Mouse (Mus musculus): ENCODE results near the gene Esrrb. TPM values are rescaled to one million over a fixed set of nuclear protein-coding genes. Genes with fewer than 3 reads are reported as not detected.

The Esrrb gene
- polyA plus RNA-seq, 1 experiment, result not detected

DNA sequence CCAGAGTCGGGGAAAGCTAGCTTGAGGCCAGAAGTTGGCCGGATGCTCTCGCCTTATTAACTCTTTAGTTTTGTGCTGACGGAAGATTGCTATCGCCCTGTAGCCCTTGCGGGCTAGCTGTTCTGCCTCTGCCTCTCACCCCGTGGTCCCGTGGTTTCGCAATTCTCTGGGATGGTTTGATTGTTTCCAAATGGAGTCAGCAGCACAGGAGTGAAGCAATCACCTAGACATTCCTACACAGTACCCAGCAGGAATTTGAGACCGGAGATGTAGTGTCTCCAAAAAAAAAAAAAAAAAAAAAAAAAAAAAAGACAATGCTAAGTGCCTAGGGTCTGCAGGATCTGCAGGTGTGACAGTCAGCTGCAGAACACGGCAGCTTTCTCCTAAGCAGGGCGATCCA, 112.7 kb downstream of the Esrrb start:
- Histone ChIP-seq H3K4me1 (ENCODE audit: control insufficient read depth) (no peaks in the 10 kb centered on the region), H3K9me3 (ENCODE audit: control insufficient read depth, low read length) (peaks cover 3% of the 10 kb centered on the region; the same call in 1 of the 2 replicates)
- no peak for TF ChIP-seq GATA1 (IDR thresholded peaks at IDR 0.05; ENCODE audit: low read length)
- no peak for TF ChIP-seq TAL1 (IDR thresholded peaks at IDR 0.05; ENCODE audit: low read length)

DNA sequence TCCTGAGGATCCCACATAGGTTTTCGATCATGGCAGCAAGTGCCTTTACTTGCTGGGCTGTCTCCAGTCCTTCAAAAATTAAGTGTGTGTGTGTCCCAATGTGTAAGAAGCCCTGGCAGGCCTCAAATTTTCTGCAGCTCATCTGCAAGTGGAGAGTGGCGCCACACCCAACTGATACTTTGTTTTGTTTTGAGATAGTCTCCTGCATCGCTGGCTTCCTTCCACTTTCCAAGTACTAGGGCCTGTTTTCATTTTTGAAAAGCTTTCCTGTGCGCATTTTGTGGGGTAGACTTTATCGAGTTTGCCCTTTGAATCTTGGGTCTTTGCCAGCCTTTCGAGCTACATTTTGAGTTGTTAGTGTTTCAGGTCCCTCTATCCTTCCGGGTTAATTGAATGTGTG, 115.1 kb downstream of the Esrrb start:
- TF ChIP-seq GATA1 (IDR thresholded peaks at IDR 0.05; ENCODE audit: low read length) (no peak), TAL1 (IDR thresholded peaks at IDR 0.05; ENCODE audit: low read length) (no peak)
- no peaks in the 10 kb centered on the region for H3K36me3 ChIP-seq (ENCODE audit: control insufficient read depth)
- no peaks in the 10 kb centered on the region for H3K9me3 ChIP-seq (ENCODE audit: control insufficient read depth, low read length)
- no peak overlapping the region for H3K4me3 ChIP-seq (replicated peaks)
- H3K27me3 ChIP-seq (ENCODE audit: control insufficient read depth), result no peaks in the 10 kb centered on the region
- H3K4me1 ChIP-seq (ENCODE audit: control insufficient read depth), result no peaks in the 10 kb centered on the region

More for the DNA sequence above, 112.7 kb downstream of the Esrrb start:
- Histone ChIP-seq H3K36me3 (ENCODE audit: control insufficient read depth) (no peaks in the 10 kb centered on the region), H3K4me3 (replicated peaks) (no peak overlapping the region), H3K27me3 (ENCODE audit: control insufficient read depth) (peaks cover 4% of the 10 kb centered on the region)

DNA sequence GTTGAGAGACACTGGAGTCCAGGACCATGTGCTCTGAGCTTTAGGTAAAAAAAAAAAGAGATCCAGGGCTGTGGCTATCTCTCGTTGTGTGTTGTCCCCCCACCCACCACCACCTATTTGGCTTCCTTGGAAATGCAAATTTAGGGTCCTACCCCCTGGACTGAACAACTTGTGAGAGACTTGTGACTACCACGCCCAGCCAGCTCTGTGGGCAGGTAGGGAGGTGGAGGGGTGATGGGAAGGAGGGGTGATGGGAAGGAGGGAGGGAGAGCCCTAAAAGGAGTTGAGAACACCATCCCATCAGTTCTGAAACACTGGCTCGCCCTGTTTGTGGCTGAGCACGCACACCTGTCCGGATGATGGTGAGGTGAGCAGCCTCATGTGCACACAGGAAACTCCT, 118.0 kb downstream of the Esrrb start:
- Histone ChIP-seq H3K9me3 (ENCODE audit: control insufficient read depth, low read length) (no peaks in the 10 kb centered on the region), H3K4me3 (replicated peaks) (no peak overlapping the region), H3K27me3 (ENCODE audit: control insufficient read depth) (no peaks in the 10 kb centered on the region), H3K36me3 (ENCODE audit: control insufficient read depth) (no peaks in the 10 kb centered on the region), H3K4me1 (ENCODE audit: control insufficient read depth) (no peaks in the 10 kb centered on the region)
- TF ChIP-seq TAL1 (IDR thresholded peaks at IDR 0.05; ENCODE audit: low read length), result no peak
- TF ChIP-seq GATA1 (IDR thresholded peaks at IDR 0.05; ENCODE audit: low read length), result no peak

DNA sequence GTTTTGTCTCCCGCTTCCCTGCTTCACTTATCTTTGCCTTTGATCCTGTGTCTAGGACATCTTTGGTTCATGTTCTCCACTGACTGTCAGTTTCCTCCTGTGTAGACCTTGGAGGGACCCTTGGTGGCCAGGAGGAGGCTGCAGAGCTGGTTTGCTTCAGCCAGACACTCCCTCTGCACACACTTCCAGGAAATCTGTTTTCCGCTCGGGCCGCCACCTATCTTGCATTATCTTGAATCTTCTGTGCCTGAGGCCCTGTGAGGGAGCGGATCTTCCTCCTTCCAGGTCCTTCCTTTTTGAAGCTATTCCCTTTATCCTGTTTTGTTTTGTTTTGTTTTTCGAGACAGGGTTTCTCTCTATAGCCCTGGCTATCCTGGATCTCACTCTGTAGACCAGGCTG, 121.1 kb downstream of the Esrrb start:
- no peaks in the 10 kb centered on the region for H3K4me1 ChIP-seq (ENCODE audit: control insufficient read depth)
- H3K27me3 ChIP-seq (ENCODE audit: control insufficient read depth), result no peaks in the 10 kb centered on the region
- no peaks in the 10 kb centered on the region for H3K36me3 ChIP-seq (ENCODE audit: control insufficient read depth)
- TF ChIP-seq TAL1 (IDR thresholded peaks at IDR 0.05; ENCODE audit: low read length) (no peak), GATA1 (IDR thresholded peaks at IDR 0.05; ENCODE audit: low read length) (no peak)
- H3K4me3 ChIP-seq (replicated peaks), result no peak overlapping the region
- H3K9me3 ChIP-seq (ENCODE audit: control insufficient read depth, low read length), result no peaks in the 10 kb centered on the region

DNA sequence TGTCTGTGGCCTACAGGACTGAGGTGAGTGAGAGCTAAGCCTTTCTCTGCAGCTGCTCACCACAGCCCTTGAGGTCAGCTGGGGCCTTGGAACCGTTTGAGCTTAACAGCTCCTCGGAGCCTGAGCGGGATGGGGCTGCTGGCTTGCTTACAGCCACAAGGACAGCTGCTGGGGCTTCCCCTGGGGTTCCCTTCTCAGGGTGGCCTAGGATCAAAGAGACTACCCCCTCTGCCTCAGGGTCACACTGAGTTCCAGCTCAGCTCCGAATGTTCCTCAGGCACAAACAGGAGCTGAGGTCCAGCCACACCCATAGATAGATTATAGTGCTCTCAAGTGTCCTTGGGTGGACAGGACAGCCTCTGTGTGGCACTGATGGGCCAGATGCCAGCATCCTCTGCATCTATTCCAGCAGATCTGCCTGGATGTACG, 122.5 kb downstream of the Esrrb start:
- H3K4me3 ChIP-seq (replicated peaks), result no peak overlapping the region
- H3K4me1 ChIP-seq (ENCODE audit: control insufficient read depth), result no peaks in the 10 kb centered on the region
- H3K9me3 ChIP-seq (ENCODE audit: control insufficient read depth, low read length), result no peaks in the 10 kb centered on the region
- H3K27me3 ChIP-seq (ENCODE audit: control insufficient read depth), result no peaks in the 10 kb centered on the region
- TF ChIP-seq TAL1 (IDR thresholded peaks at IDR 0.05; ENCODE audit: low read length), result no peak
- no peak for TF ChIP-seq GATA1 (IDR thresholded peaks at IDR 0.05; ENCODE audit: low read length)
- no peaks in the 10 kb centered on the region for H3K36me3 ChIP-seq (ENCODE audit: control insufficient read depth)

DNA sequence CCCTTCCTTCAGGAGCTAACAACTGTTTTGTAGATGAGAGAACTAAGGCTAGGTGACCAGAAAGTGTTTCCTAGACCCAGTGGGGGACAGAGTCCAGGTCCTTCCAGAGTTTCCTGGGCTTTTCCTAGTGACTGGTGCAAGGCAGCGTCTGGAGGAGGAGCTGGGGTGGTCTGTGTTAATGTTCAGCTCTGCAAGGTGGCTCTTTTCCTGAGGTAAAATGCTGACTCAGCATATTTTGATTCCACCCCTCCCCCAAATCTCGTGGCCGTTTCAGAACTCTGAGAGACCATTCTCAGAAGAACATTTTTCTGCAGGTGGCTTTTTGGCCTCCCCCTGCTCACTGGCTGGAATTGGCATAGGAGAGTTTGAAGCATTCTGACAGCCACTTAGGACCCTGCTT, 127.1 kb downstream of the Esrrb start:
- Histone ChIP-seq H3K9me3 (ENCODE audit: control insufficient read depth, low read length) (no peaks in the 10 kb centered on the region), H3K4me3 (replicated peaks) (no peak overlapping the region), H3K4me1 (ENCODE audit: control insufficient read depth) (no peaks in the 10 kb centered on the region), H3K36me3 (ENCODE audit: control insufficient read depth) (no peaks in the 10 kb centered on the region), H3K27me3 (ENCODE audit: control insufficient read depth) (no peaks in the 10 kb centered on the region)
- TF ChIP-seq GATA1 (IDR thresholded peaks at IDR 0.05; ENCODE audit: low read length) (no peak), TAL1 (IDR thresholded peaks at IDR 0.05; ENCODE audit: low read length) (no peak)

DNA sequence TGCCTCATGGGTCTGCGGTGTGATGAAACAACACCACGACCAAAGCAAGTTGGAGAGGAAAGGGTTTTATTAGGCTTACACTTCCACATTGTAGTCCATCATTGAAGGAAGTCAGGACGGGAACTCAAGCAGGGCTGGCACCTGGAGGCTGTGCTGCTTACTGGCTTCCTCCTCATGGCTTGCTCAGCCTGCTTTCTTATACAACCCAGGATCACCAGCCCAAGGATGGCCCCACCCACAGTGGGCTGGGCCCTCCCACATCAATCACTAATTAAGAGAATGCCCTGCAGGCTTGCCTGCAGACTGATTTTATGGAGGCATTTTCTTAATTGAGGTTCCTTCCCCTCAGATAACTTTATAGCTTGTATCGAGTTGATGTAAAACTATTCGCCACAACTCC, 129.1 kb downstream of the Esrrb start:
- Histone ChIP-seq H3K4me3 (replicated peaks) (no peak overlapping the region), H3K4me1 (ENCODE audit: control insufficient read depth) (no peaks in the 10 kb centered on the region), H3K36me3 (ENCODE audit: control insufficient read depth) (no peaks in the 10 kb centered on the region), H3K27me3 (ENCODE audit: control insufficient read depth) (no peaks in the 10 kb centered on the region), H3K9me3 (ENCODE audit: control insufficient read depth, low read length) (no peaks in the 10 kb centered on the region)
- TF ChIP-seq TAL1 (IDR thresholded peaks at IDR 0.05; ENCODE audit: low read length) (no peak), GATA1 (IDR thresholded peaks at IDR 0.05; ENCODE audit: low read length) (no peak)

DNA sequence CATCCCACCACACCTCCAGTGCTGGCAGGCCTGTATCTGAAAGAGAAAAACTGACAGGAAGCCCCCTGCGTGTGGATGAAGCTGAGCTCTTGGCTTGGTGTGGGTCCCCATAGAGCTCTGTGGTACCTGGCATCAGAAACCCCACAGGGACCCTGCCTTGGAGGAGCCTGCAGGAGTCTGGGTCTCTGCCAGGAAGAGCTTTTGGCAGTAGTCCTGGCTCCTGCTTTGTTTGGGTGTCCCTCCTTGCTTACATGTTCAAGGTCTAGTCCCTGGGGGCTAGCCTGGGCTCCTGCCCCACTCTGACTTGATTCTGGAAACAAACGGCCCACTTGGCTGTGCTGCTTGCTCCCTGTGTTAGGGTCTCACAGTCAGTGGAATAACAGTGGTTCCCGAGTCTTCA, 130.6 kb downstream of the Esrrb start:
- Histone ChIP-seq H3K36me3 (ENCODE audit: control insufficient read depth) (no peaks in the 10 kb centered on the region), H3K9me3 (ENCODE audit: control insufficient read depth, low read length) (no peaks in the 10 kb centered on the region), H3K27me3 (ENCODE audit: control insufficient read depth) (no peaks in the 10 kb centered on the region)

DNA sequence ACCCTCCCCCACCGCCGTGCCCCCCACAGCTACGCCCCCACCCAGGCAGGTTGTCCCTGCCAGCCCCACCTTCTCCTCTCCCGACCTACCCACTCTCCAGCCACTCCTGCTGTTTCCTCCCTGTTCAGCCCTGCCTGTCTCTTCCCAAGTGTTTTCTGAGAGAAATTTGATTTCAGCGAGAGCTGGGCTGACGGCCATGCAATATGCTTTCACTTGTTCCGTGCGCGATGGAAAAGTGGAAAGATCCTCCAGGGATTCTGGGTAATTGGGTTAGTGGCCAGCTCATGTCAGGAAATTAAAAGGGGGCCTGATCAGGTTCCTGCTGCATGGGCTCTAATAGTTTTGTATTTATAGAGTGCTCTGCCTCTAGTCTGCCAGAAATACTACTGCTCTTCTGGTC, 131.9 kb downstream of the Esrrb start:
- TF ChIP-seq GATA1 (IDR thresholded peaks at IDR 0.05; ENCODE audit: low read length), result no peak
- H3K4me1 ChIP-seq (ENCODE audit: control insufficient read depth), result no peaks in the 10 kb centered on the region
- H3K4me3 ChIP-seq (replicated peaks), result no peak overlapping the region
- H3K27me3 ChIP-seq (ENCODE audit: control insufficient read depth), result no peaks in the 10 kb centered on the region
- no peaks in the 10 kb centered on the region for H3K9me3 ChIP-seq (ENCODE audit: control insufficient read depth, low read length)
- no peaks in the 10 kb centered on the region for H3K36me3 ChIP-seq (ENCODE audit: control insufficient read depth)

More for the DNA sequence above, 130.6 kb downstream of the Esrrb start:
- no peaks in the 10 kb centered on the region for H3K4me1 ChIP-seq (ENCODE audit: control insufficient read depth)
- TF ChIP-seq GATA1 (IDR thresholded peaks at IDR 0.05; ENCODE audit: low read length), result no peak
- no peak overlapping the region for H3K4me3 ChIP-seq (replicated peaks)

DNA sequence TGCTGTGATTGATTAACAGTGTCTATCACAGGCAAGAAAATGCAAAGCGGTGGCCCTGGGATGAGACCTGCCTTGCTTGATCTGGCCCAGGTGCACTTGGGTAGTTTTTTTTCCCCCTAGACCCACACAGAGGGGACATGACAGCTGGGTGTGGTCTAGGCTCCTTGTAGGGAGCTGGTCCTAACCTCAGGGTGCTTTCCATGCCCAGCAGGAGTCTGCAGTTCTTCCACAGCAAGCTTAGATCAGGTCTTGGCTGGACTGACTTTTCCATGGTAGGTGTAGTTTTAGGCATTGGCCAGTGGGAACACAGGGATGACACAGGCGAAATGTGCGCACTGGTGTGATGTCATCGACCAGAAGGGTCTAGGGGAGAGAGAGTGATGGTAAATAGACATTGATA, 136.2 kb downstream of the Esrrb start:
- no peaks in the 10 kb centered on the region for H3K4me1 ChIP-seq (ENCODE audit: control insufficient read depth)
- no peaks in the 10 kb centered on the region for H3K36me3 ChIP-seq (ENCODE audit: control insufficient read depth)
- H3K4me3 ChIP-seq (replicated peaks), result no peak overlapping the region
- H3K9me3 ChIP-seq (ENCODE audit: control insufficient read depth, low read length), result no peaks in the 10 kb centered on the region
- H3K27me3 ChIP-seq (ENCODE audit: control insufficient read depth), result no peaks in the 10 kb centered on the region
- TF ChIP-seq GATA1 (IDR thresholded peaks at IDR 0.05; ENCODE audit: low read length) (no peak), TAL1 (IDR thresholded peaks at IDR 0.05; ENCODE audit: low read length) (no peak)

Measured in erythroblast, embryonic 14.5 days (primary cell).